Mouse (Mus musculus) retina, adult 2 months (tissue): ENCODE measurements around the gene Chmp1a.

Experiments
- DNase-seq: peaks from one replicate; pipeline ENCODE4 v3.0.0-alpha.2; 2012; ENCODE audit warnings: low read depth, low spot score

Chmp1a gene

DNA sequence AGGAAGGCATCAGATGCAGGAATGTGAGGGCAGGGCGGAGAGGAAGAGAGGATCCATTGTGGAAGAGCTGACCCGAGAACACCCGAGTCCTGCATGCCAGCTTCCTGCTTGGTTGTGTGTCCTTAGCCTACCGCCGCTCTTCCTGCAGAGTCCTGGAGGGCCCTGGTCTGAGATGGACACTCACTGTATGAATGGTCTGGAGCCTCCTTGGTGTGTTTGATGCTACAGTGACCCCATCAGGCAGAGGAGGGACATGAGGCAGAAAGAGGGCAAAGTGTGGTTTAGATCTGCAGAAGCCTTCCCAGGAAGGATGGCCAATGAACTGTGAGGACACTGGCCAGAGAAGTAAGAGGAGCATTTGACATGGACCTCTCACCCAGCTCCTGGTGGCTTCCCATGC is 57.4 kb downstream of the Chmp1a start:
- DNase-seq = no peak
